Mouse (Mus musculus): ENCODE measurements around the gene Iars2. TPM values are rescaled to one million over a fixed set of nuclear protein-coding genes. Genes with fewer than 3 reads are reported as not detected.
A peak's percentile ranks its signal among the peaks of the same experiment; 100 is the strongest.

Iars2 gene
- total RNA-seq, 2 experiments from 2014 or later: 95.2 to 101 TPM

Small RNA genes within 50 kb of the gene (microRNA-seq; reads per million reads assigned to microRNA genes)
- gene Mir194-1: not detected
- 6.8 reads per million, percentile 18 among the genes with 10 or more reads in this experiment for gene Mir215
- 36.3 reads per million, percentile 34 among the genes with 10 or more reads in this experiment for gene Mir664

Other genes with a start within 250 kb of the Iars2 start
- 10 to 100 TPM; 45.9 to 51.1 TPM for gene Rab3gap2, start 125.3 kb downstream of the Iars2 start, total RNA-seq (2021)
- 10 to 100 TPM; 57.3 to 64.4 TPM for gene Bpnt1, start 2.8 kb upstream of the Iars2 start, total RNA-seq (2021)
- gene Eprs, start 33.6 kb upstream of the Iars2 start, total RNA-seq (2021): 100 to 1,000 TPM in 1 of 2 experiments, 10 to 100 TPM in 1; 98.2 to 108 TPM
- gene Slc30a10, start 125.5 kb upstream of the Iars2 start, total RNA-seq (2021): 1 to 10 TPM in 1 of 2 experiments, under 1 TPM in 1; 0.76 to 2.6 TPM

Data from adrenal gland, postnatal 4 days (tissue).